Mouse (Mus musculus): Measurements from ENCODE around the gene Synj2.

DNA sequence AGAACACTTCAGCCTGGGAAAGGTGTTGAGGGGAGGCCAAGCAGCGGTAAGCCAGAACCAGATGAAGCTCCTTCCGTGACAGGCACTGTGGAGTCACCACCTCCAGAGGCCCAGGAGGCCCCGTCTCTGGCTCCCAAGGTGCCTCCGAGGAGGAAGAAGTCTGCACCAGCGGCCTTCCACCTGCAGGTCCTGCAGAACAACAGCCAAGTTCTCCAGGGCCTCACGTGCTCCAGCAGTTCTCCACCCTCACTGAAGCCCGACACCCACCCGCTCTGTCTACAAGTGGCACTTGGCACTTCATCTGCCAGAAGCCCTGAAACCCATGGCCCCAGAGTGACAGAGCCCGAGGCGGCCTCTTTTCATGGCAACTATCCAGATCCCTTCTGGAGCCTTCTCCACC is 96.4 kb downstream of the Synj2 start:
- TF ChIP-seq CTCF (IDR thresholded peaks at IDR 0.05; ENCODE audit: low read depth, low read length) (no peak), GATA1 (IDR thresholded peaks at IDR 0.05; ENCODE audit: borderline replicate concordance, low read length) (no peak)
